Mouse (Mus musculus) bone marrow, adult 2 months (tissue): ENCODE measurements around the gene Erv3. TPM values are rescaled to one million over a fixed set of nuclear protein-coding genes. Genes with fewer than 3 reads are reported as not detected.
"Not testable (repeated sequence)": the region's sequence is repeated elsewhere in the genome, so short reads cannot be mapped to it uniquely, and the experiment has no call there.

Experiments used
- H3K27ac ChIP-seq: fragments of 200-500 bp; 2 replicates; pipeline ENCODE4 v1.5.1; 2012; ENCODE audit warnings: low read depth, mild to moderate bottlenecking, control low read depth, inconsistent platforms, low read length; ENCODE audit not compliant: control insufficient read depth, poor library complexity, insufficient read depth
- H3K4me1 ChIP-seq: fragments of 200-500 bp; 2 replicates; pipeline ENCODE4 v1.6.1; 2011; ENCODE audit warnings: low read length; ENCODE audit not compliant: control insufficient read depth, insufficient read depth
- H3K4me3 ChIP-seq: fragments of 200-500 bp; replicated peaks from 2 replicates; pipeline ENCODE3; 2011; ENCODE audit warnings: mild to moderate bottlenecking, low read depth, low read length, control low read depth; ENCODE audit not compliant: control insufficient read depth
- CTCF ChIP-seq: fragments of 200-500 bp; IDR thresholded peaks from 2 replicates; pipeline ENCODE4 v1.5.1; 2011; ENCODE audit warnings: low read length, control low read depth; ENCODE audit not compliant: control insufficient read depth, insufficient read depth
- POLR2A ChIP-seq: fragments of 200-500 bp; IDR thresholded peaks from 2 replicates; pipeline ENCODE4 v1.6.1; 2011; ENCODE audit warnings: low read depth, mild to moderate bottlenecking, control low read depth, low read length, borderline replicate concordance; ENCODE audit not compliant: control insufficient read depth
- WGBS: fragments of 180-500 bp; shearing (Covaris S2); methylation state at CpG from one replicate; pipeline ENCODE4 v1.1.7; 2018; 5-methylcytosine and 5-hydroxymethylcytosine counted together
- polyA plus RNA-seq: library from polyadenylated mRNA; stranded (reverse); fragments of >200 nt; gene quantifications from 2 replicates; pipeline ENCODE4 v1.2.4, GENCODE M21; 2011; ENCODE audit warnings: low replicate concordance; ENCODE audit not compliant: missing spikeins, insufficient read depth, insufficient read length

Erv3 gene
- polyA plus RNA-seq, 1 experiment, result not detected

- no peak overlapping the region for H3K4me3 ChIP-seq
- 81% methylated on average over 5 of the region's 5 CpGs for WGBS
- H3K4me1 ChIP-seq, result no peaks in the 10 kb centered on the region
- no peak for TF ChIP-seq CTCF
- TF ChIP-seq POLR2A, result no peak
- H3K27ac ChIP-seq, result no peak overlapping the region
Measured at GRCm38 (mm10) chr2:131842568-131842967, 17.0 kb downstream of the Erv3 start.

- no peaks in the 10 kb centered on the region for H3K4me1 ChIP-seq
- H3K4me3 ChIP-seq, result no peak overlapping the region
- no peak overlapping the region for H3K27ac ChIP-seq
- TF ChIP-seq POLR2A (no peak), CTCF (no peak)
- 65% methylated on average over 2 of the region's 2 CpGs for WGBS
Measured at GRCm38 (mm10) chr2:131841321-131841693, 18.2 kb downstream of the Erv3 start.

- Histone ChIP-seq H3K4me1 (no peaks in the 10 kb centered on the region), H3K4me3 (no peak overlapping the region), H3K27ac (no peak overlapping the region)
- TF ChIP-seq CTCF (no peak), POLR2A (no peak)
- 82% methylated on average over 9 of the region's 9 CpGs for WGBS
Measured at GRCm38 (mm10) chr2:131840611-131841320, 18.8 kb downstream of the Erv3 start.

- 97% methylated on average over 1 of the region's 1 CpGs for WGBS
- Histone ChIP-seq H3K4me3 (no peak overlapping the region), H3K4me1 (no peaks in the 10 kb centered on the region), H3K27ac (no peak overlapping the region)
- TF ChIP-seq CTCF (no peak), POLR2A (no peak)
Measured at GRCm38 (mm10) chr2:131834296-131834695, 25.3 kb downstream of the Erv3 start.

GRCm38 (mm10) chr2:131831861-131832260 is 27.7 kb downstream of the Erv3 start:
- H3K27ac ChIP-seq, result no peak overlapping the region
- H3K4me1 ChIP-seq, result peaks cover 1% of the 10 kb centered on the region; the same call in 1 of the 2 replicates
- WGBS, result 71% methylated on average over 2 of the region's 2 CpGs
- no peak for TF ChIP-seq POLR2A
- no peak for TF ChIP-seq CTCF
- no peak overlapping the region for H3K4me3 ChIP-seq

- not testable (repeated sequence) for H3K4me3 ChIP-seq, H3K27ac ChIP-seq, H3K4me1 ChIP-seq
- 89% methylated on average over 4 of the region's 4 CpGs for WGBS
Measured at GRCm38 (mm10) chr2:131830945-131831344, 28.6 kb downstream of the Erv3 start.

GRCm38 (mm10) chr2:131827999-131828975 is 31.3 kb downstream of the Erv3 start:
- no peak for TF ChIP-seq POLR2A
- TF ChIP-seq CTCF, result no peak
- 43% methylated on average over 18 of the region's 18 CpGs for WGBS
- no peak overlapping the region for H3K4me3 ChIP-seq
- no peak overlapping the region for H3K27ac ChIP-seq
- H3K4me1 ChIP-seq, result peaks cover 1% of the 10 kb centered on the region; the same call in 1 of the 2 replicates

GRCm38 (mm10) chr2:131827026-131827687 is 32.4 kb downstream of the Erv3 start:
- 87% methylated on average over 4 of the region's 4 CpGs for WGBS
- TF ChIP-seq CTCF, result no peak
- no peak for TF ChIP-seq POLR2A
- Histone ChIP-seq H3K4me1 (peaks cover 1% of the 10 kb centered on the region; the same call in 1 of the 2 replicates), H3K4me3 (no peak overlapping the region), H3K27ac (peak overlapping the region; percentile 50; the same call in 1 of the 2 replicates)
